Comparison of ENCODE assay signal across 23 mouse cellular contexts in the genomic region with DNA sequence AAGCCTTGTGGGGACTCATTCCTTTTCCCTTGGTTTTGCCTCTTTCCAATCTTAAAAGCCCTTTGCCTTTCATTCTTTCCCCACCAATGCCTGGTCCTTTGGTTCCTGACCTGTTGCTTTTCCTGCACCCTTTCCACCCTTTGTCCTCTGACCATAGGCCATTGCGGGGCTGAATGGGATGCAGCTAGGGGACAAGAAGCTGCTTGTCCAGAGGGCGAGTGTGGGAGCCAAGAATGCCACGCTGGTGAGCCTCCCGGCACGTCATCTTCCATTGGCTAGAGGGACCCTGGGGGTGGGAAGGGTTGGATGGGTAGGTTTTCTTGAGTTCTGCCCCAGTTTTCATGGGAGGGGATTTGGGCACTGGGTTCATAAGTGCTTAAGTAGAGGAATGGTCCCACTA. TPM values are rescaled to one million over a fixed set of nuclear protein-coding genes. Genes with fewer than 3 reads are reported as not detected.
A peak's percentile ranks its signal among the peaks of the same experiment; 100 is the strongest.
DNase-seq lines count a peak whose midpoint lies in the region; ATAC-seq lines count a peak whose summit lies in the region.
"Had no signal": no experiment of that assay in that cellular context is flagged by ENCODE, and none has a peak within 500 bp of the region (broad histone marks: within the 10 kb centered on the region; RNA-seq: fewer than 3 reads in every experiment).

No protein-coding gene starts in this region.

- H3K27me3 ChIP-seq in kidney, embryonic 14.5 days (ENCODE audit: control insufficient read depth, insufficient read depth, low read length) = no peaks in the 10 kb centered on the region
- H3K27me3 ChIP-seq in liver, embryonic 13.5 days = no peaks in the 10 kb centered on the region
- H3K27me3 ChIP-seq in liver, embryonic 11.5 days (replicated peaks; ENCODE audit: control insufficient read depth, insufficient read depth, low read length) = no peaks in the 10 kb centered on the region
- H3K27me3 ChIP-seq: embryonic facial prominence, embryonic 13.5 days; embryonic facial prominence, embryonic 15.5 days; forebrain, embryonic 12.5 days had no signal

- H3K4me1 ChIP-seq in kidney, embryonic 14.5 days (ENCODE audit: control insufficient read depth, insufficient read depth, low read length) = no peaks in the 10 kb centered on the region
- peaks cover 73% of the 10 kb centered on the region for H3K4me1 ChIP-seq in liver, embryonic 13.5 days (replicated peaks)
- H3K4me1 ChIP-seq in liver, embryonic 11.5 days (replicated peaks; ENCODE audit: control insufficient read depth, insufficient read depth, low read length) = peaks cover 33% of the 10 kb centered on the region
- H3K4me1 ChIP-seq: embryonic facial prominence, embryonic 13.5 days; forebrain, embryonic 12.5 days had no signal

- no peaks in the 10 kb centered on the region for H3K9me3 ChIP-seq in kidney, embryonic 14.5 days (ENCODE audit: control insufficient read depth, low read length)
- no peaks in the 10 kb centered on the region for H3K9me3 ChIP-seq in liver, embryonic 13.5 days (replicated peaks)
- H3K9me3 ChIP-seq in liver, embryonic 11.5 days (ENCODE audit: control insufficient read depth, low read length) = no peaks in the 10 kb centered on the region
- H3K9me3 ChIP-seq: embryonic facial prominence, embryonic 13.5 days; embryonic facial prominence, embryonic 15.5 days; forebrain, embryonic 10.5 days; forebrain, embryonic 12.5 days had no signal

- no peak overlapping the region for H3K4me2 ChIP-seq in kidney, embryonic 14.5 days (replicated peaks; ENCODE audit: low read depth, low read length)
- 0 out of 2 replicates have a peak overlapping the region, but pooled peaks have one; percentile 3 for H3K4me2 ChIP-seq in liver, embryonic 13.5 days
- no peak overlapping the region for H3K4me2 ChIP-seq in liver, embryonic 11.5 days
- H3K4me2 ChIP-seq: embryonic facial prominence, embryonic 13.5 days; embryonic facial prominence, embryonic 15.5 days; forebrain, embryonic 12.5 days had no signal

- H3K27ac ChIP-seq in kidney, embryonic 14.5 days (ENCODE audit: low read depth, low read length) = no peak overlapping the region
- H3K27ac ChIP-seq in liver, embryonic 13.5 days = peak overlapping the region; percentile 64
- H3K27ac ChIP-seq in liver, embryonic 11.5 days (ENCODE audit: low read depth, low read length) = no peak overlapping the region
- H3K27ac ChIP-seq: embryonic facial prominence, embryonic 13.5 days; embryonic facial prominence, embryonic 15.5 days; forebrain, embryonic 10.5 days; forebrain, embryonic 12.5 days had no signal

- peaks cover 89% of the 10 kb centered on the region for H3K36me3 ChIP-seq in kidney, embryonic 14.5 days (ENCODE audit: control insufficient read depth, insufficient read depth, low read length)
- H3K36me3 ChIP-seq in liver, embryonic 13.5 days = peaks cover 92% of the 10 kb centered on the region
- H3K36me3 ChIP-seq in liver, embryonic 11.5 days (ENCODE audit: control insufficient read depth, insufficient read depth, low read length) = peaks cover 76% of the 10 kb centered on the region

- ATAC-seq in kidney, embryonic 14.5 days (ENCODE audit: low FRiP score, low TSS enrichment) = no peak
- no peak for ATAC-seq in liver, embryonic 13.5 days (ENCODE audit: low read depth)
- no peak for ATAC-seq in liver, embryonic 11.5 days (replicated peaks; ENCODE audit: low FRiP score)
- ATAC-seq: forebrain, embryonic 14.5 days; forebrain, embryonic 16.5 days had no signal

- H3K4me3 ChIP-seq in kidney, embryonic 14.5 days (ENCODE audit: low read length) = no peak overlapping the region
- H3K4me3 ChIP-seq in liver, embryonic 13.5 days (replicated peaks) = no peak overlapping the region
- H3K4me3 ChIP-seq in liver, embryonic 11.5 days (ENCODE audit: low read depth, low read length) = no peak overlapping the region
- H3K4me3 ChIP-seq: embryonic facial prominence, embryonic 13.5 days; embryonic facial prominence, embryonic 15.5 days; erythroblast, embryonic 14.5 days; forebrain, embryonic 10.5 days; forebrain, embryonic 12.5 days had no signal

- 94% methylated on average over 5 of the region's 5 CpGs for WGBS in kidney, embryonic 14.5 days
- 87% methylated on average over 5 of the region's 5 CpGs for WGBS in liver, embryonic 13.5 days (ENCODE audit: insufficient replicate concordance)
- 95% methylated on average over 5 of the region's 5 CpGs for WGBS in liver, embryonic 11.5 days

- H3K9ac ChIP-seq in kidney, embryonic 14.5 days (ENCODE audit: low read depth, low read length) = no peak overlapping the region
- 0 out of 2 replicates have a peak overlapping the region, but pooled peaks have one; percentile 29 for H3K9ac ChIP-seq in liver, embryonic 13.5 days
- no peak overlapping the region for H3K9ac ChIP-seq in liver, embryonic 11.5 days (ENCODE audit: low read depth, low read length)
- H3K9ac ChIP-seq: embryonic facial prominence, embryonic 13.5 days; embryonic facial prominence, embryonic 15.5 days; forebrain, embryonic 12.5 days had no signal

- peak; percentile 46 for DNase-seq in kidney, adult 9 months
- no peak for DNase-seq in liver, embryonic 13.5 days
- no peak for DNase-seq in liver, embryonic 11.5 days (ENCODE audit: low spot score)
- DNase-seq: adrenal gland, adult 2 months; adrenal gland, postnatal 10 days; adrenal gland, postnatal 25 days; cerebellum, adult 11 months; cerebellum, adult 18-20 months; cerebellum, adult 8-10 months; cerebellum, postnatal 14 days; cerebellum, postnatal 36 days; embryo, embryonic 11 days had no signal

RNA-seq across cellular contexts. Expression of a gene that starts 5.1 kb away (rescaled TPM):
- polyA plus RNA-seq in kidney, embryonic 14.5 days (2014; fragmentation: Nextera tagmentation; extraction: Ambion mirVana) = 53.2 and 63.8 TPM in 2 replicates
- 45.6 and 48.2 TPM in 2 replicates for polyA plus RNA-seq in liver, embryonic 13.5 days (2015; fragmentation: Nextera tagmentation; extraction: Ambion mirVana)
- polyA plus RNA-seq in liver, embryonic 11.5 days (2014; fragmentation: Nextera tagmentation; extraction: Ambion mirVana) = 82.9 and 88.9 TPM in 2 replicates

RNA-seq across cellular contexts. Expression of a gene that starts 13.0 kb away (rescaled TPM):
- 120 and 148 TPM in 2 replicates for polyA plus RNA-seq in kidney, embryonic 14.5 days (2014; fragmentation: Nextera tagmentation; extraction: Ambion mirVana)
- polyA plus RNA-seq in liver, embryonic 13.5 days (2015; fragmentation: Nextera tagmentation; extraction: Ambion mirVana) = 79.1 and 83.0 TPM in 2 replicates
- 169 TPM in 2 replicates for polyA plus RNA-seq in liver, embryonic 11.5 days (2014; fragmentation: Nextera tagmentation; extraction: Ambion mirVana)

RNA-seq across cellular contexts. Expression of a gene that starts 23.6 kb away (rescaled TPM):
- polyA plus RNA-seq in kidney, embryonic 14.5 days (2014; fragmentation: Nextera tagmentation; extraction: Ambion mirVana) = 43.6 and 56.2 TPM in 2 replicates
- polyA plus RNA-seq in liver, embryonic 13.5 days (2015; fragmentation: Nextera tagmentation; extraction: Ambion mirVana) = 2.2 and 2.7 TPM in 2 replicates
- polyA plus RNA-seq in liver, embryonic 11.5 days (2014; fragmentation: Nextera tagmentation; extraction: Ambion mirVana) = 11.5 and 14.1 TPM in 2 replicates

RNA-seq across cellular contexts. Expression of a gene that starts 36.7 kb away (rescaled TPM):
- polyA plus RNA-seq in kidney, embryonic 14.5 days (2014; fragmentation: Nextera tagmentation; extraction: Ambion mirVana) = 3.8 and 5.0 TPM in 2 replicates
- polyA plus RNA-seq in liver, embryonic 13.5 days (2015; fragmentation: Nextera tagmentation; extraction: Ambion mirVana) = 0.93 and 1.4 TPM in 2 replicates
- polyA plus RNA-seq in liver, embryonic 11.5 days (2014; fragmentation: Nextera tagmentation; extraction: Ambion mirVana) = 2.4 and 2.6 TPM in 2 replicates

RNA-seq across cellular contexts. Expression of a gene that starts 41.1 kb away (rescaled TPM):
- not detected in 2 replicates for polyA plus RNA-seq in kidney, embryonic 14.5 days (2014; fragmentation: Nextera tagmentation; extraction: Ambion mirVana)
- 0.09 TPM in 1 of 2 replicates, not detected in the other for polyA plus RNA-seq in liver, embryonic 13.5 days (2015; fragmentation: Nextera tagmentation; extraction: Ambion mirVana)
- polyA plus RNA-seq in liver, embryonic 11.5 days (2014; fragmentation: Nextera tagmentation; extraction: Ambion mirVana) = 0.22 TPM in 1 of 2 replicates, not detected in the other
- polyA plus RNA-seq: adrenal gland, adult 2 months; brain, embryonic 14.5 days; C2C12; embryonic facial prominence, embryonic 11.5 days; embryonic facial prominence, embryonic 13.5 days; embryonic facial prominence, embryonic 15.5 days; erythroblast, embryonic 14.5 days; forebrain, embryonic 10.5 days; forebrain, embryonic 12.5 days; forebrain, embryonic 14.5 days; forebrain, embryonic 16.5 days had no signal
